Mouse (Mus musculus) heart, postnatal 0 days (tissue): ENCODE measurements around the gene Gm47995.

Source experiments
- CTCF ChIP-seq: IDR thresholded peaks from 2 replicates; pipeline ENCODE4 v1.5.1; 2016; ENCODE audit warnings: antibody characterized with exemption, control low read depth, low read depth
- EP300 ChIP-seq: IDR thresholded peaks from 2 replicates; pipeline ENCODE4 v1.6.1; 2016; ENCODE audit warnings: antibody characterized with exemption, low read depth

DNA sequence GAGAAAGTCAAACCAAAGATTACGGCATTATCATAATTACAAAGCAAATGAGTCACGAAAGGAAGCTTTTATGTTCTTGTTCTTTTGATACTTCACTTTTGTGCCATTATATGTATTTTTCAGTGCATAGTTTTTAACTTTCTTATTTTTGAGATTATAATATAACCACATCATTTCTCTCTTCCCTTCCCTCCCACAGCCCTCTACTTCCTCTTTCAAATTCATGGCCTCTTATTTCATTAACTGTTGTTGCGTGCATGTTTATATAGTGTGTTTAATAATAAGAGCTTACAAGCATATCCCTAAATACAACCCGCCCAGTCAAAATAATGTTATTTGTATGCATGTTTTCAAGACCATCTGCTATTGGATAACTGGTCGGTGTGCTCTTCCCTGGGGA lies 20.8 kb downstream of the Gm47995 start:
- no peak for TF ChIP-seq CTCF
- no peak for TF ChIP-seq EP300
